Mouse (Mus musculus) hindbrain, embryonic 16.5 days (tissue): ENCODE data around the gene Rabep1. TPM values are rescaled to one million over a fixed set of nuclear protein-coding genes. Genes with fewer than 3 reads are reported as not detected.

Experiments used
- ATAC-seq: fragments of 200-750 bp; cut with Nextera tagmentation; 2 replicates; pipeline ENCODE4 v1.8.0; 2017; ENCODE audit warnings: moderate TSS enrichment, moderate library complexity
- H3K27ac ChIP-seq: fragments of 300-500 bp; sonication (generic); 2 replicates; pipeline ENCODE4 v1.5.1; 2014; ENCODE audit warnings: low read depth, mild to moderate bottlenecking, control low read depth, low read length, moderate library complexity
- H3K27me3 ChIP-seq: fragments of 300-500 bp; sonication (generic); replicated peaks from 2 replicates; pipeline ENCODE4 v1.6.1; 2014; ENCODE audit warnings: low read length; ENCODE audit not compliant: control insufficient read depth, insufficient read depth
- H3K36me3 ChIP-seq: fragments of 300-500 bp; sonication (generic); 2 replicates; pipeline ENCODE4 v1.6.1; 2014; ENCODE audit warnings: mild to moderate bottlenecking, low read length, moderate library complexity, mixed read lengths; ENCODE audit not compliant: control insufficient read depth, insufficient read depth
- H3K4me1 ChIP-seq: fragments of 300-500 bp; sonication (generic); 2 replicates; pipeline ENCODE4 v1.6.1; 2014; ENCODE audit warnings: low read depth, low read length; ENCODE audit not compliant: control insufficient read depth, insufficient read depth
- H3K4me2 ChIP-seq: fragments of 300-500 bp; sonication (generic); 2 replicates; pipeline ENCODE4 v1.6.1; 2014; ENCODE audit warnings: mild to moderate bottlenecking, low read length, control low read depth, moderate library complexity
- H3K4me3 ChIP-seq: fragments of 300-500 bp; sonication (generic); 2 replicates; pipeline ENCODE4 v1.5.1; 2014; ENCODE audit warnings: mild to moderate bottlenecking, low read length, control low read depth, moderate library complexity
- H3K9ac ChIP-seq: fragments of 300-500 bp; sonication (generic); 2 replicates; pipeline ENCODE4 v1.6.1; 2014; ENCODE audit warnings: low read depth, mild to moderate bottlenecking, control low read depth, low read length, moderate library complexity
- H3K9me3 ChIP-seq: fragments of 300-500 bp; sonication (generic); 2 replicates; pipeline ENCODE4 v1.6.1; 2014; ENCODE audit warnings: mild to moderate bottlenecking, low read length, moderate library complexity; ENCODE audit not compliant: control insufficient read depth
- WGBS: fragments of 180-500 bp; shearing (Covaris S2); extraction: QIAGEN DNeasy Blood & Tissue Kit; methylation state at CpG from one replicate; pipeline ENCODE4 v1.1.7; 2014; 5-methylcytosine and 5-hydroxymethylcytosine counted together
- polyA plus RNA-seq: library from polyadenylated mRNA; unstranded; fragments of >200 nt; fragmentation: Nextera tagmentation; extraction: Ambion mirVana; gene quantifications from 2 replicates; pipeline ENCODE4 v1.2.1, GENCODE M21; 2015

The Rabep1 gene
- polyA plus RNA-seq, 1 experiment from 2014 or later: 88.1 TPM

DNA sequence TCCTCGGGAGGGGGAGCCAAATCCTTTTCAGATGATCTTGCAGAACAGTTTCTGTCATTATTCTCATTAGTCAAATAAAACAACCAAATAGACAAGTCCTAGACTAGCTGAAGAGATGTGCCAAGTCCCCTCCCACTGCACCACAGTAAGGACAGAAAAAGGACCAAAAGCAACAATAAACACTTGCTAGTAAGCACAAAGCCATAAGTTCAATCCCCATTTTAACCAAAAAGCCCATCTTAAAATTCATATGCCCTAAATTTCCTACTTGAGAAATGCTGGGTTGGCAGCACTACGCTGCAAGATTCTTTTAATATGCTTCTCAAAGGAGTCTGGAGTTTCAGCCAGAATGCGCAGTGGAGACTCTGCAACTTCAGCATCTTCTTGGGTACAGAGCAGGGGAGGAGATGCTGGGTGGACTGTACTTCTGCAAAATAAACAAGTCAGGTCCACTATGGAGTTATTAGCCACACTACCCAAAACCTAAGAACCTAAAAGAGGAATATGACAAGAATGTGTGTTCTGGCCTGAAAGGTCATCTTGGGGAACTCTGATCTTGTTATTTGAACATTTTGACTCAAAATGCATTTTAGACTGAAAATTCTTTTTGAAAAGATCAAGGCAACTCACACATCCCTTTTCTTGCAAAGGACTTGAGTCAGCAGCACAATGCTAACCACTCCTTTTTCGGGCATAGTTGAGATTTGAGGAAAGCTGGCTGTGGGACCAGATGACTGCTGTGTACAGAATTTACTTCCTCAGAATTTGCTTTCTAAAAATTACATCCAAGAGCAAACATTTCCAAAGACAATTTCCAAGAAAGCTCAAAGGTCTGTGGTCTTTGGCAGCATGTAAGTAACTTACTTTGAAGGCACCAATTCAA lies 100.6 kb downstream of the Rabep1 start:
- no peak overlapping the region for H3K4me3 ChIP-seq
- WGBS: 90% methylated on average over 4 of the region's 4 CpGs
- H3K36me3 ChIP-seq: peaks cover 53% of the 10 kb centered on the region
- no peaks in the 10 kb centered on the region for H3K4me1 ChIP-seq
- H3K4me2 ChIP-seq: no peak overlapping the region
- H3K27ac ChIP-seq: no peak overlapping the region
- H3K9me3 ChIP-seq: no peaks in the 10 kb centered on the region
- H3K9ac ChIP-seq: no peak overlapping the region
- H3K27me3 ChIP-seq: no peaks in the 10 kb centered on the region
- no peak for ATAC-seq

DNA sequence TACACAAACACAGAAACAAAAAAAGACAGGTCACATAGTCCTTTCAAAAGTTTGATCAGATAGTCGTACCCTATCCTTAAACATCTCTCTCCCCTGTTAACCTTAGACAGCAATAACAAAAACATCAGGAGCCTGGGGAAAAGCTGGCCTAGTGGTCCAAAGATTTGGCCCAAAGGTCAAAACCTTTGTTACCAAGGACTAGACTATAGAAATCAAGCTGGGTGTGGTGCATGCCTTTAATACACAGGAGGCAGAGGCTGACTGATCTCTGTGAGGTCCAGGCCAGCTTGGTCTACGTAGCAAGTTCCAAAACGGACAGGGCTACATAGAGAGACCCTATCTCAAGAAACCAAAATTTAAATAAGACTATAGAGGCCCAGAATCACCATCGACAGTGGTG lies 110.1 kb downstream of the Rabep1 start:
- Histone ChIP-seq H3K36me3 (peaks cover 51% of the 10 kb centered on the region), H3K9ac (no peak overlapping the region), H3K27ac (no peak overlapping the region), H3K9me3 (no peaks in the 10 kb centered on the region), H3K4me2 (no peak overlapping the region), H3K27me3 (no peaks in the 10 kb centered on the region), H3K4me3 (no peak overlapping the region), H3K4me1 (no peaks in the 10 kb centered on the region)
- 92% methylated on average over 4 of the region's 4 CpGs for WGBS
- no peak for ATAC-seq

- peaks cover 43% of the 10 kb centered on the region for H3K36me3 ChIP-seq
- 92% methylated on average over 5 of the region's 5 CpGs for WGBS
- ATAC-seq: no peak
These were observed 116.4 kb downstream of the Rabep1 start for GRCm38 (mm10) chr11:70960786-70961554.

GRCm38 (mm10) chr11:70964222-70964907 lies 119.8 kb downstream of the Rabep1 start:
- no peak overlapping the region for H3K4me2 ChIP-seq
- no peak overlapping the region for H3K27ac ChIP-seq
- H3K36me3 ChIP-seq: peaks cover 34% of the 10 kb centered on the region
- ATAC-seq: no peak
- peaks cover 11% of the 10 kb centered on the region for H3K4me1 ChIP-seq
- no peak overlapping the region for H3K4me3 ChIP-seq
- 75% methylated on average over 4 of the region's 4 CpGs for WGBS
- no peaks in the 10 kb centered on the region for H3K9me3 ChIP-seq
- H3K27me3 ChIP-seq: no peaks in the 10 kb centered on the region
- no peak overlapping the region for H3K9ac ChIP-seq

More at GRCm38 (mm10) chr11:70960786-70961554, 116.4 kb downstream of the Rabep1 start:
- Histone ChIP-seq H3K27ac (no peak overlapping the region), H3K4me1 (no peaks in the 10 kb centered on the region), H3K4me2 (no peak overlapping the region), H3K4me3 (no peak overlapping the region), H3K9me3 (no peaks in the 10 kb centered on the region), H3K27me3 (no peaks in the 10 kb centered on the region), H3K9ac (no peak overlapping the region)

- ATAC-seq: peak; percentile 19
- Histone ChIP-seq H3K4me3 (peak overlapping the region; percentile 94), H3K27me3 (no peaks in the 10 kb centered on the region), H3K9me3 (no peaks in the 10 kb centered on the region), H3K4me2 (peak overlapping the region; percentile 88), H3K27ac (peak overlapping the region; percentile 92), H3K36me3 (peaks cover 23% of the 10 kb centered on the region), H3K9ac (peak overlapping the region; percentile 93), H3K4me1 (peaks cover 15% of the 10 kb centered on the region)
- WGBS: 1% methylated on average over 25 of the region's 25 CpGs
These were observed 124.8 kb downstream of the Rabep1 start for GRCm38 (mm10) chr11:70969271-70969794.

- peak within 1 kb of the TSS; percentile 94 for H3K4me3 ChIP-seq
- peak; percentile 99 for ATAC-seq
These were observed 125.4 kb downstream of the Rabep1 start, which contains the start of the genes Nup88 and Rpain for GRCm38 (mm10) chr11:70969821-70970559. Gene Nup88, minus strand, starts transcription at chr11:70969973. Gene Rpain, plus strand, starts transcription at chr11:70970213.

GRCm38 (mm10) chr11:70970560-70971540 lies 126.3 kb downstream of the Rabep1 start:
- Histone ChIP-seq H3K36me3 (peaks cover 15% of the 10 kb centered on the region), H3K4me1 (peaks cover 15% of the 10 kb centered on the region), H3K4me2 (peak overlapping the region; percentile 71), H3K9ac (peak overlapping the region; percentile 71), H3K4me3 (peak overlapping the region; percentile 94), H3K27me3 (no peaks in the 10 kb centered on the region), H3K27ac (peak overlapping the region; percentile 92), H3K9me3 (no peaks in the 10 kb centered on the region)
- peak; percentile 21 for ATAC-seq
- 18% methylated on average over 24 of the region's 24 CpGs for WGBS

More at GRCm38 (mm10) chr11:70969821-70970559, 125.4 kb downstream of the Rabep1 start, which contains the start of the genes Nup88 and Rpain:
- peak within 1 kb of the TSS; percentile 92 for H3K27ac ChIP-seq
- peak within 1 kb of the TSS; percentile 88 for H3K4me2 ChIP-seq
- H3K9me3 ChIP-seq: no peaks in the 10 kb centered on the region
- no peaks in the 10 kb centered on the region for H3K27me3 ChIP-seq
- peaks cover 20% of the 10 kb centered on the region for H3K36me3 ChIP-seq
- peak within 1 kb of the TSS; percentile 93 for H3K9ac ChIP-seq
- WGBS: 0% methylated on average over 43 of the region's 43 CpGs
- H3K4me1 ChIP-seq: peaks cover 15% of the 10 kb centered on the region
